Mouse (Mus musculus) stomach, embryonic 15.5 days (tissue): Measurements from ENCODE around the gene Trio. TPM values are rescaled to one million over a fixed set of nuclear protein-coding genes. Genes with fewer than 3 reads are reported as not detected.
"Not testable (repeated sequence)": the region's sequence is repeated elsewhere in the genome, so short reads cannot be mapped to it uniquely, and the experiment has no call there.

Source experiments
- ATAC-seq: fragments of 200-750 bp; cut with Nextera tagmentation; 2 replicates; pipeline ENCODE4 v1.8.0; 2017; ENCODE audit warnings: low read depth, moderate number of reproducible peaks, moderate TSS enrichment; ENCODE audit not compliant: insufficient read depth, low FRiP score
- H3K27ac ChIP-seq: fragments of 300-500 bp; sonication (generic); 2 replicates; pipeline ENCODE4 v1.5.1; 2015; ENCODE audit warnings: mild to moderate bottlenecking, inconsistent platforms
- H3K27me3 ChIP-seq: fragments of 300-500 bp; sonication (generic); replicated peaks from 2 replicates; pipeline ENCODE4 v1.6.1; 2015; ENCODE audit warnings: inconsistent platforms
- H3K36me3 ChIP-seq: fragments of 300-500 bp; sonication (generic); 2 replicates; pipeline ENCODE4 v1.6.1; 2015; ENCODE audit warnings: inconsistent platforms
- H3K4me1 ChIP-seq: fragments of 300-500 bp; sonication (generic); 2 replicates; pipeline ENCODE4 v1.6.1; 2015; ENCODE audit warnings: inconsistent platforms
- H3K4me2 ChIP-seq: fragments of 300-500 bp; sonication (generic); 2 replicates; pipeline ENCODE4 v1.6.1; 2015; ENCODE audit warnings: mild to moderate bottlenecking, inconsistent platforms
- H3K4me3 ChIP-seq: fragments of 300-500 bp; sonication (generic); replicated peaks from 2 replicates; pipeline ENCODE4 v1.5.1; 2015; ENCODE audit warnings: inconsistent platforms
- H3K9ac ChIP-seq: fragments of 300-500 bp; sonication (generic); 2 replicates; pipeline ENCODE4 v1.6.1; 2015; ENCODE audit warnings: inconsistent platforms
- H3K9me3 ChIP-seq: fragments of 300-500 bp; sonication (generic); 2 replicates; pipeline ENCODE4 v1.6.1; 2016; ENCODE audit warnings: inconsistent platforms
- WGBS: fragments of 180-500 bp; shearing (Covaris S2); methylation state at CpG from one replicate; pipeline ENCODE4 v1.1.7; 2015; 5-methylcytosine and 5-hydroxymethylcytosine counted together
- polyA plus RNA-seq: library from polyadenylated mRNA; unstranded; fragments of >200 nt; fragmentation: Nextera tagmentation; extraction: Ambion mirVana; gene quantifications from 2 replicates; pipeline ENCODE4 v1.2.1, GENCODE M21; 2015

The Trio gene
- polyA plus RNA-seq, 1 experiment from 2014 or later: 26.7 TPM

DNA sequence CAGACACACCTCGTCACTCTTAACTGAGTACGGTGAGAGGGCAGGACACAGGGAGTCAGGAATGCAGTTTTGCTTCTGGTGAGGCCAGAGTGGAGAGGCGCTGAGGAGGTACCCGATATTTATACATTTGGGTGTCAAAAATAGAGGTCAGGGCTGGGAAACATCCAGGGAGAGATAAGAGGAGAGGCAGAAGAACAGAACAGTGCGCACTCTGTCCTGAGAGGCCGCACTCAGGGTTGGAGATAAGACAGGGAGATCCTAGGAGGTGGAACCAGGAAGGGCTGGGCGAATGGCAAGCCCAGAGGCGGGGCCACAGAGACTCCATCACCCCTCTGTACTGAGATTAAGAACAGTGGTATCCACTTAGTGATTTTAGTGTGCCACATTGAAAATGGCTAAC, 185.1 kb downstream of the Trio start:
- no peaks in the 10 kb centered on the region for H3K9me3 ChIP-seq
- H3K4me3 ChIP-seq: no peak overlapping the region
- no peaks in the 10 kb centered on the region for H3K4me1 ChIP-seq
- H3K9ac ChIP-seq: no peak overlapping the region
- H3K27me3 ChIP-seq: no peaks in the 10 kb centered on the region
- peaks cover 8% of the 10 kb centered on the region; the same call in 1 of the 2 replicates for H3K36me3 ChIP-seq
- ATAC-seq: peak; percentile 56; the same call in 1 of the 2 replicates
- no peak overlapping the region for H3K4me2 ChIP-seq
- no peak overlapping the region for H3K27ac ChIP-seq
- 61% methylated on average over 8 of the region's 8 CpGs for WGBS

DNA sequence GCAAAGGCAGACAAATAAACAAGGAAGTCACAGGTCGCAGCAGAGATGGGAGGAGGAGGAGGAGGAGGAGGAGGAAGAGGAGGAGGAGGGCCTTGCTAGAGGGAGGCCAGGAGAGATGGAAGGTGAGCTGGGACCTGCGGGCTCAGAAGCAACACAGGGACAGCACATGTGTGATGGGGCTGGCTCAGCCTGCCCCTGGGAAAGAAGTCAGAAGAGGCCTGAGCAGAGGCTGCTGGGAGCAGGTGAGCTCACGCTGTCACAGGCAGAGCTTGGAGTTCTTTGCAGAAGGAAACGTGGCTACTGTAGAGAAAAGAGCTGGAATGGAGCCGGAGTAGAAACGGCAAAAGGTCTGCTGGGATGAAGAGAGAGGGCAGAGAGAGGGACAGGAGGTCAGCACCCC, 185.5 kb downstream of the Trio start:
- Histone ChIP-seq H3K9me3 (no peaks in the 10 kb centered on the region), H3K27me3 (no peaks in the 10 kb centered on the region), H3K4me1 (no peaks in the 10 kb centered on the region), H3K36me3 (peaks cover 8% of the 10 kb centered on the region; the same call in 1 of the 2 replicates), H3K9ac (no peak overlapping the region), H3K27ac (no peak overlapping the region), H3K4me3 (no peak overlapping the region), H3K4me2 (no peak overlapping the region)
- ATAC-seq: no peak
- 54% methylated on average over 6 of the region's 6 CpGs for WGBS

DNA sequence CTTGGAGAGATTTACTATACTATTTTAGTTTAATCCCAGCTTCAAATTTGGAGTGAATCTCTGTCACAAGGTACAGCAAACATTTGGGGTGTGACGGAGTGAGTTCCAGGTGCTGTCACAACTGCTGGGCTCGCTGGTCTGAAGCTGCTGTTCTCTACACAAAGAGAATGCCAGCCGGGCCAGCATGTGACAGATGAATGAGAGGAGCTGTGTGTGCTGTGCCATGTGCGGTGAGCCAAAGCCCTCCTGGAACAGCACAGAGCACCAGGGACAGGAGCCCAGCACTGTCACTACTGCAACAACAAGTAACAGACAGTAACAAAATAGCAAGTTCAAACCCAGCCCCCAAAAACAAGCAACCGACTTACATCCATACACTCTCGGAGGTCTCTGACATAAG, 194.0 kb downstream of the Trio start:
- WGBS: 87% methylated on average over 6 of the region's 6 CpGs

DNA sequence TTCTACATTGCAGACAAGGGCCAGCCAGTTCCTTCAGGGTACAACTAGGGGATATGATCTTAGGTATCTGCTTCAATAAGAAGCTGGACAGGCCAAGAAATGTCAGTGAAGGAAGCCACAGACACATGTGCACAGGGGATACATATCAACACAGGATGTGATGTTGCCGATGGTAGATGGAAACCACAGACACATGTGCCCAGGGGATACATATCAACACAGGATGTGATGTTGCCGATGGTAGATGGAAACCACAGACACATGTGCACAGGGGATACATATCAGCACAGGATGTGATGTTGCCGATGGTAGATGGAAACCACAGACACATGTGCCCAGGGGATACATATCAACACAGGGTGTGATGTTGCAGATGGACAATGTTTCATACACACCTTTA, 197.8 kb downstream of the Trio start:
- not testable (repeated sequence) for H3K9me3 ChIP-seq, ATAC-seq, H3K9ac ChIP-seq, H3K27me3 ChIP-seq, H3K4me3 ChIP-seq, H3K4me1 ChIP-seq, H3K4me2 ChIP-seq, H3K27ac ChIP-seq
- WGBS: 79% methylated on average over 3 of the region's 3 CpGs
- H3K36me3 ChIP-seq: peaks cover 62% of the 10 kb centered on the region

More for the DNA sequence above, 194.0 kb downstream of the Trio start:
- Histone ChIP-seq H3K36me3 (peaks cover 44% of the 10 kb centered on the region), H3K4me2 (no peak overlapping the region), H3K27ac (no peak overlapping the region), H3K4me3 (no peak overlapping the region), H3K9ac (no peak overlapping the region), H3K27me3 (no peaks in the 10 kb centered on the region), H3K9me3 (no peaks in the 10 kb centered on the region), H3K4me1 (no peaks in the 10 kb centered on the region)
- no peak for ATAC-seq

DNA sequence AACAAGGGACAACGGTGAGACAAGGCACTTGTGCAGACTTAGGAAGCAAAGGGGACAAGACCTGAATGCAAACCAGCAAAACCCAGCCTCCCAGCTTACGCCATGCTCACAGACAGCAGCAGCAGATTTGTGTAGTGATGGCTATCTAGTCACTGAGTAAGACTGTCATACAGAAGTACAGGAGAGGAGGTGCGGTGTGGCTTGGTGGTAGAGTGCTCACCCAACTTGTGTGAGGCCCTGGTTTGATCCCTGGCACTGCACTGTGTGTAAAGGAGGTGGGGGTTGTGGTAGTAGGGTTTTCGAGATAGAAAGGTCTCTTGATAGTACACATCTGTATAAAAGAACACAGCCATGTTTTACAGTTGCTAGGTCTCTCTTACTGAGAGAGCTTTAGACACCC, 198.8 kb downstream of the Trio start:
- no peak overlapping the region for H3K4me2 ChIP-seq
- ATAC-seq: no peak
- H3K9ac ChIP-seq: no peak overlapping the region
- no peak overlapping the region for H3K27ac ChIP-seq
- no peaks in the 10 kb centered on the region for H3K4me1 ChIP-seq
- peaks cover 55% of the 10 kb centered on the region for H3K36me3 ChIP-seq
- H3K27me3 ChIP-seq: no peaks in the 10 kb centered on the region
- H3K9me3 ChIP-seq: no peaks in the 10 kb centered on the region
- 92% methylated on average over 4 of the region's 4 CpGs for WGBS
- no peak overlapping the region for H3K4me3 ChIP-seq

DNA sequence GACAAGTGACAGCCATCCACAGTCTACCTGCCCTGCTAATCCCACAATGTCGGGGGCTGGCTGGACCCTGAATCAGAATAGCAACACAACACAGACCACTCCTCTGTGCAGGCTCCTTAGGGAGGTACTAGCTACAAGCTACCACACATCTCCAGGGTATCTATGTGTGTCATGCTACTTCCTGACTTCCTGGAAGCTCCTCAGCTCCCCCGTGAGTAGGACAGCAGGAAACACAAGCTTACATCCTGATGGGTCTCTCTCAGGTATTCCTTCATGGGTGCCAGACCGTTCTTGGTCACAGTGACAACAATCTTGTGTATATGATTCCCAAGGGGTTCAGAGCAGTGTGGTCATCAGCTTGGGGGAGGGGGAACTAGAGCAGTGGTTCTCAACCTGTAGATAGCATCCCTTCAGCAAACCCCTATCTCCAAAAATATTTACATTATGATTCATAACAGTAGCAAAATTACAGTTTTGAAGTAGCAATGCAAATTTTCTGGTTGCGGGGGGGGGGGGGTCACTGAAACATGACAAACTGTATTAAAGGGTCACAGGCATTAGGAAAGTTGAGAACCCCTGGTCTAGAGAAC, 199.5 kb downstream of the Trio start:
- no peak for ATAC-seq
- Histone ChIP-seq H3K9me3 (no peaks in the 10 kb centered on the region), H3K4me2 (no peak overlapping the region), H3K9ac (no peak overlapping the region), H3K4me3 (no peak overlapping the region), H3K36me3 (peaks cover 49% of the 10 kb centered on the region), H3K27me3 (no peaks in the 10 kb centered on the region), H3K27ac (no peak overlapping the region), H3K4me1 (no peaks in the 10 kb centered on the region)
- 86% methylated on average over 4 of the region's 4 CpGs for WGBS

DNA sequence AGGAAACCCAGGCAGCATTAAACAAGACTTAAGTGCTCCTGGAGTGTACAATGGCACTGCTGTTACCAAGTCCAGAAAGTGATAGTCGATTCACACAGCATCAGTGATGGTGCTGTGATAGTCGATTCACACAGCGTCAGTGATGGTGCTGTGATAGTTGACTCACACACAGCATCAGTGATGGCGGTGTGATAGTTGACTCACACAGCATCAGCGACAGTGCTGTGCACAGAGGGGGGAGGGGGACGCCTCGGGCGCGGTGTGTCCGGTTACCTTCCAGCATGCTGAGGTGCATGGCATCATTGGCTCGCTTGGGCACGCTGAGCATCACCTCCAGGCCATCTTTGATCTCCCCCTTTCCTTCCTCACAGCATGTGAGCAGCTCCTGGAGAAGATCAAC, 200.3 kb downstream of the Trio start:
- Histone ChIP-seq H3K4me2 (no peak overlapping the region), H3K36me3 (peaks cover 41% of the 10 kb centered on the region), H3K9ac (no peak overlapping the region), H3K4me1 (no peaks in the 10 kb centered on the region), H3K27me3 (no peaks in the 10 kb centered on the region), H3K4me3 (no peak overlapping the region), H3K9me3 (no peaks in the 10 kb centered on the region), H3K27ac (no peak overlapping the region)
- WGBS: 91% methylated on average over 12 of the region's 12 CpGs
- no peak for ATAC-seq

DNA sequence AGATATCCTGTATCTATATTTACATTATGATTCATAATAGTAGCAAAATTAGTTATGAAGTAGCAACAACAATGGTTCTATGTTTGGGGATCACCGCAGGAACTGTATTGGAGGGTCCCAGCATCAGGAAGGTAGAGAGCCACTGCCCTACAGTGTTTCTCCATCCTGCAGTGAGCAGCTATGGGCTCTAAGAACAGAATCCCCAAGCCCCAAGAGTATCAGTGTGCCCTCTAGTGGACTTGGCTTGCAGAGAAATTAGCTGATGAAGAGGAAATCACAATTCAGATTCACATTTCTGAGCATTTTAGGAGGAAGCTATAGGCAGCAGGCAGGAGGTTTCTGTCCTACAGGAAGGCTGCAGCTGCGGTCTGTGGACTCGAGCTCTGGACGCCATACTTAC, 202.1 kb downstream of the Trio start:
- 89% methylated on average over 4 of the region's 4 CpGs for WGBS
- Histone ChIP-seq H3K9me3 (no peaks in the 10 kb centered on the region), H3K9ac (no peak overlapping the region), H3K27me3 (no peaks in the 10 kb centered on the region), H3K4me2 (no peak overlapping the region), H3K4me1 (no peaks in the 10 kb centered on the region), H3K4me3 (no peak overlapping the region), H3K36me3 (peaks cover 46% of the 10 kb centered on the region), H3K27ac (no peak overlapping the region)
- ATAC-seq: no peak

DNA sequence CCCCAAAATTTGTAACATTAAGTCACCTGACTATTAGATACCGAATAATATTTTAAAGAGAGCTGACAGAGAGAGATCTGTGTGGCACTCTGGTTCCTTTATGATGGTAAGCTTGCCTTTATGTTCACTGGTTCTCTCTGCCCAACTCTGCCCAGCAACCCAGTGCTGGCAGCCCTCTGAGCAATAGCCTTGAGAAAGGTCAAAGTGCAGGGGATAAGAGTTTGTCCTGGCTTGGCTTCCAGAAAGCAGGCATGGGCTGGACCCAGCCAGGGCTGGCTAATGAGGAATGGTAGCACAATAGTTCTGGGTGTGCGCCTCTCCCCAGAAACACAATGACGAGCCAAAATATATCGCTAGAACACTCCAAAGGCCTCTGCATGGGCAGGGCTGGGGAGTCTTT, 203.2 kb downstream of the Trio start:
- peaks cover 40% of the 10 kb centered on the region for H3K36me3 ChIP-seq

DNA sequence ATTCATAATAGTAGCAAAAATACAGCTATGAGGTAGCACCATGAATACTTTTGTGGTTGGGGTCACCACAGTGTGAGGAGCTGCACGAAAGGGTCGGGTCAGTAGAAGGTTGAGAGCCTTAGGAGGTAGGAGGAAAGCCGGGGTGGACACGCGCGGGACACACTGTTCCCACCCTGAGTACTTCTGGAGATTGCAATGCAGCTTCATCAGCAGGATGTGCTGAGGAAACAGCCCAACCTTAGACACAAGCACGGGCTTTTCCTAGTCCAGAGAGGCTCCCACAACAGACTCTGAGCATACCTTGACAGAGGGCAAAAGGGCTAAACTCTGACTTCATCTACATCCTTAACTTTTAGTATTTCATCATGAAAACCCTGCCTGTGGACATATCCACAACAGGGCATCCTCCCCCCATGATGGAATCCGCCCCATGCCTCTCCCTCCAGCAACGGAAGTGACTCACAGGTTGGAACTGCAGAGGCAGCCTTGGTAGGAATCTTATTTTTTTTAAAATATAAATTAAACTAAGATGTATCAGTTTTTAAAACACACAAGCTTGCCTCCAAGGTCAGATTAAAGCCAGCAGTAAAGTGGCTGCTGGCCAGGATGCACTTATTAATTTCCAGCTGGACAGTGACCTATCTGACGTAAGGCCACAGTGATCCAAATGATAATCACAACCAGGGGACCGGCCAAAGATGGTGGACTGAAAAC, 203.8 kb downstream of the Trio start:
- Histone ChIP-seq H3K36me3 (peaks cover 35% of the 10 kb centered on the region), H3K9me3 (no peaks in the 10 kb centered on the region), H3K4me2 (no peak overlapping the region), H3K4me1 (no peaks in the 10 kb centered on the region), H3K27me3 (no peaks in the 10 kb centered on the region), H3K27ac (no peak overlapping the region), H3K9ac (no peak overlapping the region), H3K4me3 (no peak overlapping the region)
- no peak for ATAC-seq
- 87% methylated on average over 11 of the region's 11 CpGs for WGBS

More for the DNA sequence above, 203.2 kb downstream of the Trio start:
- Histone ChIP-seq H3K4me1 (no peaks in the 10 kb centered on the region), H3K4me2 (no peak overlapping the region), H3K27ac (no peak overlapping the region), H3K9me3 (no peaks in the 10 kb centered on the region), H3K27me3 (no peaks in the 10 kb centered on the region), H3K4me3 (no peak overlapping the region), H3K9ac (no peak overlapping the region)
- 90% methylated on average over 4 of the region's 4 CpGs for WGBS
- no peak for ATAC-seq

DNA sequence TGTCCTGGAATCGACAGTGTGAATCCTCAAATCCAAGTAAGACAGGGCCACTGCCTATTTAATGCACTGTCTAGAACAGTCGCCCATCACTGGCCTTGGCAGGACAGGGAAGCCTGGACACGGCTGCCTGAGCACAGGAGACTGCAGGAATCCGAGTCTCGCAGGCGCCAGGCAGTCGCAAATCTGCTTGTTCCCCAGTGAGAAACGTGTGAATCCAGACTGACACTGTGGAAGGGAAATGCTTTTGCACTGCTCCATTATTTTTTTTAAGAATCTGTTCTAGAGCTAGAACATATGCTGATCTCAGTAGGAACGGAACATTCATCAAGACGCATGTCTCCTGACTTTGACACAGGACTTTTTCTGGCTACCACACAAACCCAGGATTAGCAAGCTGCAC, 208.6 kb downstream of the Trio start:
- ATAC-seq: no peak
- H3K27ac ChIP-seq: no peak overlapping the region
- no peaks in the 10 kb centered on the region for H3K4me1 ChIP-seq
- H3K27me3 ChIP-seq: no peaks in the 10 kb centered on the region
- H3K4me3 ChIP-seq: no peak overlapping the region
- peaks cover 20% of the 10 kb centered on the region for H3K36me3 ChIP-seq
- 76% methylated on average over 10 of the region's 10 CpGs for whole genome bisulfite sequencing
- no peak overlapping the region for H3K4me2 ChIP-seq
- no peaks in the 10 kb centered on the region for H3K9me3 ChIP-seq
- no peak overlapping the region for H3K9ac ChIP-seq

DNA sequence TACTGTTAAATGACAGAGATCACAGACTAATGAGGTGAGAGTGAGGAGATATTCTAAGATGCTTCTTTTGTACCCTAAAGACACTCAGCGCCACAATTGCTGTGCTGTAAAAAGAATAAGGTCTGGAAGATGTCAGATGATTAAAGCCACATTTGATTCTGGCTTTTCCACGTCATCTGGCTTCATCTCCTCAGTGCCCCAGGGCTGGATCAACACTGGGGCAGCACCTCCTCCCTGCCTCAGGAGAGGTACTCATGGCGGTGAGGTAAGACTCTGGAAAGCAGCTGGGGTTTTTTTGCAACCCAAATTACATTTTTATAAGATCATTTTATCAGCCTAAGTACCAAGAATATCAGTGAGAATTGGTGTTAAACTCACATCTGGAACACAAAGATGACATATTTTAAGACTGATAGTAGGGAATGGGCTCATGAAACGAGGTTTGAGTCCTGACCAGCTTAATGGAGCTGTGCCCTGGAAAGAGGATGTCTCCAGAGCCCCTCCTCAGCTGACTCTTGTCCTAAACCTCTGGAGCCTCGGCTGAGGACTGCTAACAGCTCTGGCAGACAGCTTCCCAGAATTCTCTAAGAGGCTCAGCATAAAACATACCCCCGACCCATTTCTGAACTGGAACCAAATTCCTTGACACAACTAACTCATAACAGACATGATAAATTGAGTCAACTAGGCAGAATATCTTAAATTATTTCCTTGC, 210.8 kb downstream of the Trio start:
- 0 out of 2 replicates have a peak overlapping the region, but pooled peaks have one; percentile 26 for H3K27ac ChIP-seq
- no peak for ATAC-seq
- H3K9ac ChIP-seq: no peak overlapping the region
- no peaks in the 10 kb centered on the region for H3K27me3 ChIP-seq
- H3K36me3 ChIP-seq: peaks cover 20% of the 10 kb centered on the region
- no peak overlapping the region for H3K4me3 ChIP-seq
- H3K4me2 ChIP-seq: no peak overlapping the region
- 57% methylated on average over 6 of the region's 6 CpGs for WGBS
- H3K9me3 ChIP-seq: no peaks in the 10 kb centered on the region
- H3K4me1 ChIP-seq: 0 out of 2 replicates have a peak, but pooled peaks cover 7% of the 10 kb centered on the region
